Mouse (Mus musculus) neural tube, embryonic 11.5 days (tissue): Measurements from ENCODE around the gene Gns. TPM values are rescaled to one million over a fixed set of nuclear protein-coding genes. Genes with fewer than 3 reads are reported as not detected.
"Not testable (repeated sequence)": the region's sequence is repeated elsewhere in the genome, so short reads cannot be mapped to it uniquely, and the experiment has no call there.

Source experiments
- ATAC-seq: fragments of 200-750 bp; cut with Nextera tagmentation; 2 replicates; pipeline ENCODE4 v1.8.0; 2017; ENCODE audit warnings: moderate number of reproducible peaks, mild to moderate bottlenecking, moderate TSS enrichment, moderate library complexity; ENCODE audit not compliant: insufficient read depth, low FRiP score, low TSS enrichment
- DNase-seq: peaks from one replicate; pipeline ENCODE4 v3.0.0-alpha.2; 2015; ENCODE audit warnings: low spot score
- H3K27ac ChIP-seq: fragments of 300-500 bp; sonication (generic); 2 replicates; pipeline ENCODE4 v1.5.1; 2014; ENCODE audit warnings: low read depth, mild to moderate bottlenecking, low read length
- H3K27me3 ChIP-seq: fragments of 300-500 bp; sonication (generic); 2 replicates; pipeline ENCODE4 v1.6.1; 2014; ENCODE audit warnings: mild to moderate bottlenecking, low read length, mixed read lengths; ENCODE audit not compliant: control insufficient read depth, insufficient read depth
- H3K36me3 ChIP-seq: fragments of 300-500 bp; sonication (generic); 2 replicates; pipeline ENCODE4 v1.6.1; 2014; ENCODE audit warnings: mild to moderate bottlenecking, low read length, moderate library complexity, mixed read lengths; ENCODE audit not compliant: control insufficient read depth, insufficient read depth
- H3K4me1 ChIP-seq: fragments of 300-500 bp; sonication (generic); 2 replicates; pipeline ENCODE4 v1.6.1; 2014; ENCODE audit warnings: low read length, mixed read lengths; ENCODE audit not compliant: control insufficient read depth, insufficient read depth
- H3K4me2 ChIP-seq: fragments of 300-500 bp; sonication (generic); 2 replicates; pipeline ENCODE4 v1.6.1; 2014; ENCODE audit warnings: low read depth, mild to moderate bottlenecking, moderate library complexity
- H3K4me3 ChIP-seq: fragments of 300-500 bp; sonication (generic); 2 replicates; pipeline ENCODE4 v1.5.1; 2014; ENCODE audit warnings: low read depth, low read length
- H3K9ac ChIP-seq: fragments of 300-500 bp; sonication (generic); 2 replicates; pipeline ENCODE4 v1.6.1; 2014; ENCODE audit warnings: mild to moderate bottlenecking, low read length
- H3K9me3 ChIP-seq: fragments of 300-500 bp; sonication (generic); 2 replicates; pipeline ENCODE4 v1.6.1; 2016; ENCODE audit warnings: low read length; ENCODE audit not compliant: control insufficient read depth
- WGBS: fragments of 180-500 bp; shearing (Covaris S2); extraction: QIAGEN DNeasy Blood & Tissue Kit; methylation state at CpG from one replicate; pipeline ENCODE4 v1.1.7; 2014; 5-methylcytosine and 5-hydroxymethylcytosine counted together
- polyA plus RNA-seq: library from polyadenylated mRNA; unstranded; fragments of >200 nt; fragmentation: Nextera tagmentation; extraction: Ambion mirVana; gene quantifications from 2 replicates; pipeline ENCODE4 v1.2.1, GENCODE M21; 2014

The Gns gene
- polyA plus RNA-seq, 1 experiment from 2014 or later, result 53.5 TPM

GRCm38 (mm10) chr10:121334576-121334975, 30.3 kb upstream of the Gns start:
- no peaks in the 10 kb centered on the region for H3K4me1 ChIP-seq
- no peaks in the 10 kb centered on the region for H3K9me3 ChIP-seq
- DNase-seq (peak; percentile 62), ATAC-seq (no peak)
- WGBS, result 75% methylated on average over 3 of the region's 3 CpGs
- no peak overlapping the region for H3K4me3 ChIP-seq
- H3K36me3 ChIP-seq, result no peaks in the 10 kb centered on the region
- no peak overlapping the region for H3K27ac ChIP-seq
- no peak overlapping the region for H3K4me2 ChIP-seq
- H3K9ac ChIP-seq, result no peak overlapping the region
- H3K27me3 ChIP-seq, result no peaks in the 10 kb centered on the region

DNA sequence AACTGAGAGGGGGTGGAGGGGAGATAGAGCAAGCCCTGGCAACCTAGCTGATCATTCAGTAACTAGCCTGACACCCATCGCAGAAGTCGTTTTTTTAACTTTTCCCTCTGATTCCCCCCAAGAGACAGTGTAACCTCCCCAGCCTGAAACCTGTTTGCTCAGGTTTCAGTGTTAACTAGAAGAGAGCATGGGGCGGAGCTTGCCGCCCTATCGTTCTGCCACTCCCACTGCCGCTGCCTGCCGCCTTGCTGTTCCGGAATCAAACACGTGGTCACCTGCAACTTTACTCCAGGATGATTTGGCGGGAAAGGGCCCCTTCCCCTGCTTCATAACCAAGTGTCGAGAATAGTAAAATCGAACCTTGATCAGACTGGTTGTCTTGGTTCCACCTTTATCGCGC, 28.4 kb upstream of the Gns start:
- H3K9ac ChIP-seq, DNase-seq, H3K9me3 ChIP-seq, H3K36me3 ChIP-seq, H3K4me3 ChIP-seq, H3K27me3 ChIP-seq, ATAC-seq, H3K4me1 ChIP-seq, H3K4me2 ChIP-seq, H3K27ac ChIP-seq: not testable (repeated sequence)
- WGBS, result 69% methylated on average over 14 of the region's 14 CpGs

GRCm38 (mm10) chr10:121340754-121341593, 23.9 kb upstream of the Gns start:
- Histone ChIP-seq H3K4me3 (no peak overlapping the region), H3K9ac (no peak overlapping the region), H3K27me3 (no peaks in the 10 kb centered on the region), H3K4me2 (no peak overlapping the region), H3K9me3 (no peaks in the 10 kb centered on the region), H3K27ac (no peak overlapping the region), H3K4me1 (peaks cover 2% of the 10 kb centered on the region; the same call in 1 of the 2 replicates), H3K36me3 (no peaks in the 10 kb centered on the region)
- ATAC-seq (peak; percentile 85), DNase-seq (peak; percentile 47)
- WGBS, result 62% methylated on average over 11 of the region's 11 CpGs

- ATAC-seq (no peak), DNase-seq (no peak)
- Histone ChIP-seq H3K9ac (no peak overlapping the region), H3K27ac (no peak overlapping the region), H3K4me3 (no peak overlapping the region), H3K36me3 (no peaks in the 10 kb centered on the region), H3K4me1 (peaks cover 2% of the 10 kb centered on the region; the same call in 1 of the 2 replicates), H3K27me3 (no peaks in the 10 kb centered on the region), H3K9me3 (no peaks in the 10 kb centered on the region), H3K4me2 (no peak overlapping the region)
- 96% methylated on average over 10 of the region's 10 CpGs for WGBS
These were observed 22.6 kb upstream of the Gns start for GRCm38 (mm10) chr10:121342260-121342659.

- H3K9me3 ChIP-seq, result no peaks in the 10 kb centered on the region
- no peak overlapping the region for H3K9ac ChIP-seq
- peaks cover 2% of the 10 kb centered on the region; the same call in 1 of the 2 replicates for H3K4me1 ChIP-seq
- 73% methylated on average over 6 of the region's 6 CpGs for WGBS
- no peaks in the 10 kb centered on the region for H3K27me3 ChIP-seq
- no peak overlapping the region for H3K27ac ChIP-seq
- no peak overlapping the region for H3K4me2 ChIP-seq
- no peaks in the 10 kb centered on the region for H3K36me3 ChIP-seq
- no peak for ATAC-seq
- no peak for DNase-seq
- H3K4me3 ChIP-seq, result no peak overlapping the region
These were observed 21.0 kb upstream of the Gns start for GRCm38 (mm10) chr10:121343867-121344266.

GRCm38 (mm10) chr10:121349244-121349643, 15.6 kb upstream of the Gns start:
- no peaks in the 10 kb centered on the region for H3K36me3 ChIP-seq
- H3K27ac ChIP-seq, result no peak overlapping the region
- 44% methylated on average over 5 of the region's 5 CpGs for WGBS
- no peaks in the 10 kb centered on the region for H3K9me3 ChIP-seq
- DNase-seq (no peak), ATAC-seq (no peak)
- H3K9ac ChIP-seq, result no peak overlapping the region
- no peak overlapping the region for H3K4me3 ChIP-seq
- peaks cover 17% of the 10 kb centered on the region for H3K27me3 ChIP-seq
- no peak overlapping the region for H3K4me2 ChIP-seq
- peaks cover 7% of the 10 kb centered on the region for H3K4me1 ChIP-seq

- Histone ChIP-seq H3K4me1 (peaks cover 7% of the 10 kb centered on the region), H3K27ac (no peak overlapping the region), H3K4me2 (peak overlapping the region; percentile 80), H3K36me3 (no peaks in the 10 kb centered on the region), H3K27me3 (peaks cover 17% of the 10 kb centered on the region), H3K9ac (no peak overlapping the region), H3K9me3 (no peaks in the 10 kb centered on the region), H3K4me3 (peak overlapping the region; percentile 49)
- ATAC-seq (peak; percentile 58; the same call in 1 of the 2 replicates), DNase-seq (peak; percentile 56)
- WGBS, result under 1% methylated on average over 35 of the region's 35 CpGs
These were observed 14.4 kb upstream of the Gns start for GRCm38 (mm10) chr10:121350357-121351065.

DNA sequence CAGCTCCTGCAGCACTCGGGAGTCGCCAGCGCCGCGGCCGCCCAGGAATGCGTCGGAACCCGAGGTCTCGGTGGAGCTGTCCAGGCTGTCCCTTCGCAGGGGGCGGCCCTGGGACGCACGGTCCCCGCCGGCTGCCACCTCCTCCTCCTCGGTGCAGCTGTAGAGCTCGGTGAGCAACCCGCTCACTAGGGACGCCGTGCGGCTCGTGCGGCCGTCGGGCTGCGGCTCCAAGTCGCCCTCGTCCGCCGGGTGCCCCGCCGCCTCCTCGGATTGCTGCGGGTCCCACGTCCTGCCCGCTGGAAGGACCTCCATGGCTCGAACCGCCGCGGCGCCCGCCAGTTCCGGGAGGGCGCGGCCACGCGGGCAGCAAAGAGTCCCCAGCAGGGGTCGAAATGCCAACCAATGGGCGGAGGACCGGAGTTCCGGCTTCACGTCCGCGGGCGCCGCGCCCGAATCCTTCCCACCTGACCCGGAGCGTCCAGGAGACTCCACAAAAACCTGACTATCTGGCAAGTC, 13.8 kb upstream of the Gns start, which contains the start of gene Tbc1d30:
Gene Tbc1d30, minus strand, starts transcription at position 213 of the 516 bp plus-strand sequence.
- Histone ChIP-seq H3K27me3 (peaks cover 17% of the 10 kb centered on the region), H3K36me3 (no peaks in the 10 kb centered on the region), H3K27ac (no peak within 1 kb of the TSS), H3K4me3 (peak within 1 kb of the TSS; percentile 49), H3K4me1 (peaks cover 7% of the 10 kb centered on the region), H3K9ac (peak within 1 kb of the TSS; percentile 54), H3K4me2 (peak within 1 kb of the TSS; percentile 80), H3K9me3 (no peaks in the 10 kb centered on the region)
- DNase-seq, result peak; percentile 56
- under 1% methylated on average over 48 of the region's 61 CpGs for WGBS
- peak; percentile 50; the same call in 1 of the 2 replicates for ATAC-seq
